Mouse (Mus musculus) heart, postnatal 0 days (tissue): ENCODE results near the gene Ccdc93. TPM values are rescaled to one million over a fixed set of nuclear protein-coding genes. Genes with fewer than 3 reads are reported as not detected.

Experiments
- ATAC-seq: fragments of 200-750 bp; cut with Nextera tagmentation; 2 replicates; pipeline ENCODE4 v1.8.0; 2017; ENCODE audit warnings: low read depth, moderate number of reproducible peaks, moderate library complexity; ENCODE audit not compliant: insufficient read depth
- DNase-seq: peaks from one replicate; pipeline ENCODE4 v3.0.0-alpha.2; 2016; ENCODE audit warnings: low spot score
- H3K27ac ChIP-seq: fragments of 300-500 bp; sonication (generic); 2 replicates; pipeline ENCODE4 v1.5.1; 2014; ENCODE audit warnings: low read depth, mild to moderate bottlenecking
- H3K27me3 ChIP-seq: fragments of 300-500 bp; sonication (generic); 2 replicates; pipeline ENCODE4 v1.6.1; 2014; ENCODE audit warnings: low read length, mixed read lengths; ENCODE audit not compliant: control insufficient read depth, insufficient read depth
- H3K36me3 ChIP-seq: fragments of 300-500 bp; sonication (generic); replicated peaks from 2 replicates; pipeline ENCODE4 v1.6.1; 2014; ENCODE audit warnings: low read length, mixed read lengths; ENCODE audit not compliant: control insufficient read depth, insufficient read depth
- H3K4me1 ChIP-seq: fragments of 300-500 bp; sonication (generic); 2 replicates; pipeline ENCODE4 v1.6.1; 2014; ENCODE audit warnings: antibody characterized with exemption; ENCODE audit not compliant: control insufficient read depth, insufficient read depth
- H3K4me2 ChIP-seq: fragments of 300-500 bp; sonication (generic); 2 replicates; pipeline ENCODE4 v1.6.1; 2014; ENCODE audit warnings: low read depth, mild to moderate bottlenecking, low read length, moderate library complexity
- H3K4me3 ChIP-seq: fragments of 300-500 bp; sonication (generic); 2 replicates; pipeline ENCODE4 v1.5.1; 2014; ENCODE audit warnings: low read depth, low read length
- H3K9ac ChIP-seq: fragments of 300-500 bp; sonication (generic); replicated peaks from 2 replicates; pipeline ENCODE4 v1.6.1; 2014; ENCODE audit warnings: low read depth, low read length, mixed read lengths
- H3K9me3 ChIP-seq: fragments of 300-500 bp; sonication (generic); replicated peaks from 2 replicates; pipeline ENCODE4 v1.6.1; 2016; ENCODE audit warnings: low read length; ENCODE audit not compliant: control insufficient read depth
- CTCF ChIP-seq: IDR thresholded peaks from 2 replicates; pipeline ENCODE4 v1.5.1; 2016; ENCODE audit warnings: antibody characterized with exemption, control low read depth, low read depth
- EP300 ChIP-seq: IDR thresholded peaks from 2 replicates; pipeline ENCODE4 v1.6.1; 2016; ENCODE audit warnings: antibody characterized with exemption, low read depth
- WGBS: fragments of 180-500 bp; shearing (Covaris S2); extraction: QIAGEN DNeasy Blood & Tissue Kit; methylation state at CpG from one replicate; pipeline ENCODE4 v1.1.7; 2014; 5-methylcytosine and 5-hydroxymethylcytosine counted together
- polyA plus RNA-seq: library from polyadenylated mRNA; unstranded; fragments of >200 nt; fragmentation: Nextera tagmentation; extraction: Ambion mirVana; gene quantifications from 2 replicates; pipeline ENCODE4 v1.2.1, GENCODE M21; 2015
- total RNA-seq: library from RNA; depleted of rRNA; stranded (reverse); fragments of >200 nt; gene quantifications from 2 replicates; pipeline ENCODE4 v1.2.3, GENCODE M21; 2014; ENCODE audit warnings: low replicate concordance

Gene Ccdc93
- total and polyA plus RNA-seq, 2 experiments from 2014 or later = 3.9 to 4.5 TPM

GRCm38 (mm10) chr1:121490241-121490640, 59.4 kb downstream of the Ccdc93 start:
- no peaks in the 10 kb centered on the region for H3K27me3 ChIP-seq
- H3K4me1 ChIP-seq = no peaks in the 10 kb centered on the region
- TF ChIP-seq EP300 (no peak), CTCF (peak; percentile 57)
- no peak overlapping the region for H3K27ac ChIP-seq
- no peaks in the 10 kb centered on the region for H3K9me3 ChIP-seq
- DNase-seq (no peak), ATAC-seq (no peak)
- no peak overlapping the region for H3K4me2 ChIP-seq
- H3K4me3 ChIP-seq = no peak overlapping the region
- 27% methylated on average over 5 of the region's 5 CpGs for WGBS
- no peak overlapping the region for H3K9ac ChIP-seq
- H3K36me3 ChIP-seq = peaks cover 82% of the 10 kb centered on the region

GRCm38 (mm10) chr1:121497093-121497492, 66.2 kb downstream of the Ccdc93 start:
- peaks cover 96% of the 10 kb centered on the region for H3K36me3 ChIP-seq
- no peaks in the 10 kb centered on the region for H3K9me3 ChIP-seq
- WGBS = 83% methylated on average over 4 of the region's 4 CpGs
- ATAC-seq = no peak
- no peaks in the 10 kb centered on the region for H3K4me1 ChIP-seq
- H3K9ac ChIP-seq = no peak overlapping the region
- H3K27ac ChIP-seq = no peak overlapping the region
- no peak overlapping the region for H3K4me2 ChIP-seq
- no peaks in the 10 kb centered on the region for H3K27me3 ChIP-seq
- no peak for TF ChIP-seq EP300
- TF ChIP-seq CTCF = no peak
- no peak for DNase-seq
- no peak overlapping the region for H3K4me3 ChIP-seq

GRCm38 (mm10) chr1:121508729-121509128, 77.9 kb downstream of the Ccdc93 start:
- WGBS = 69% methylated on average over 2 of the region's 2 CpGs
- H3K4me3 ChIP-seq = no peak overlapping the region
- no peak overlapping the region for H3K4me2 ChIP-seq
- DNase-seq (no peak), ATAC-seq (no peak)
- H3K27ac ChIP-seq = no peak overlapping the region
- H3K9me3 ChIP-seq = no peaks in the 10 kb centered on the region
- H3K9ac ChIP-seq = no peak overlapping the region
- H3K36me3 ChIP-seq = 0 out of 2 replicates have a peak, but pooled peaks cover 7% of the 10 kb centered on the region
- no peaks in the 10 kb centered on the region for H3K27me3 ChIP-seq
- TF ChIP-seq CTCF = no peak
- TF ChIP-seq EP300 = no peak
- no peaks in the 10 kb centered on the region for H3K4me1 ChIP-seq

GRCm38 (mm10) chr1:121510420-121511140, 79.7 kb downstream of the Ccdc93 start:
- no peak for TF ChIP-seq EP300
- no peak for TF ChIP-seq CTCF
- Histone ChIP-seq H3K4me3 (no peak overlapping the region), H3K9me3 (no peaks in the 10 kb centered on the region), H3K4me1 (no peaks in the 10 kb centered on the region), H3K9ac (no peak overlapping the region), H3K27ac (no peak overlapping the region), H3K36me3 (0 out of 2 replicates have a peak, but pooled peaks cover 7% of the 10 kb centered on the region), H3K27me3 (no peaks in the 10 kb centered on the region), H3K4me2 (no peak overlapping the region)
- no peak for DNase-seq
- 79% methylated on average over 19 of the region's 19 CpGs for WGBS
- ATAC-seq = no peak

GRCm38 (mm10) chr1:121511186-121511585, 80.3 kb downstream of the Ccdc93 start:
- DNase-seq (no peak), ATAC-seq (no peak)
- no peak overlapping the region for H3K4me2 ChIP-seq
- no peaks in the 10 kb centered on the region for H3K27me3 ChIP-seq
- 0 out of 2 replicates have a peak, but pooled peaks cover 5% of the 10 kb centered on the region for H3K36me3 ChIP-seq
- no peaks in the 10 kb centered on the region for H3K4me1 ChIP-seq
- 28% methylated on average over 2 of the region's 2 CpGs for WGBS
- H3K4me3 ChIP-seq = no peak overlapping the region
- no peak overlapping the region for H3K27ac ChIP-seq
- no peaks in the 10 kb centered on the region for H3K9me3 ChIP-seq
- H3K9ac ChIP-seq = no peak overlapping the region
- no peak for TF ChIP-seq CTCF
- TF ChIP-seq EP300 = no peak

- no peak for ATAC-seq
Observed at GRCm38 (mm10) chr1:121511966-121512365, 81.1 kb downstream of the Ccdc93 start.

More at GRCm38 (mm10) chr1:121511966-121512365, 81.1 kb downstream of the Ccdc93 start:
- TF ChIP-seq CTCF = no peak
- no peak for TF ChIP-seq EP300
- no peaks in the 10 kb centered on the region for H3K36me3 ChIP-seq
- no peak for DNase-seq
- H3K27me3 ChIP-seq = no peaks in the 10 kb centered on the region
- 81% methylated on average over 2 of the region's 2 CpGs for WGBS
- H3K4me3 ChIP-seq = no peak overlapping the region
- H3K9ac ChIP-seq = no peak overlapping the region
- H3K9me3 ChIP-seq = no peaks in the 10 kb centered on the region
- no peak overlapping the region for H3K4me2 ChIP-seq
- no peak overlapping the region for H3K27ac ChIP-seq
- no peaks in the 10 kb centered on the region for H3K4me1 ChIP-seq
